Mouse (Mus musculus) cerebellum, adult 2 months (tissue): ENCODE data around the gene Sgcd. TPM values are rescaled to one million over a fixed set of nuclear protein-coding genes. Genes with fewer than 3 reads are reported as not detected.

Source experiments
- DNase-seq, 2 experiments: peaks; one replicate each; pipeline ENCODE4 v3.0.0; 2021
- H3K27ac ChIP-seq: fragments of 200-500 bp; 2 replicates; pipeline ENCODE4 v1.5.1; 2012; ENCODE audit warnings: low read length, control low read depth, inconsistent platforms; ENCODE audit not compliant: insufficient read depth
- H3K27me3 ChIP-seq: fragments of 200-500 bp; 2 replicates; pipeline ENCODE4 v1.6.1; 2012; ENCODE audit warnings: inconsistent platforms, mild to moderate bottlenecking, low read length, moderate library complexity; ENCODE audit not compliant: control insufficient read depth, insufficient read depth
- H3K4me1 ChIP-seq: fragments of 200-500 bp; 2 replicates; pipeline ENCODE4 v1.6.1; 2011; ENCODE audit warnings: low read length; ENCODE audit not compliant: control insufficient read depth, insufficient read depth
- H3K4me3 ChIP-seq: fragments of 200-500 bp; replicated peaks from 2 replicates; pipeline ENCODE3; 2011; ENCODE audit warnings: mild to moderate bottlenecking, low read depth, low read length, control low read depth; ENCODE audit not compliant: insufficient read depth
- CTCF ChIP-seq: fragments of 200-500 bp; IDR thresholded peaks from 2 replicates; pipeline ENCODE4 v1.5.1; 2011; ENCODE audit warnings: low read depth, mild to moderate bottlenecking, control low read depth, low read length, moderate library complexity, borderline replicate concordance; ENCODE audit not compliant: insufficient read depth
- POLR2A ChIP-seq: fragments of 200-500 bp; IDR thresholded peaks from 2 replicates; pipeline ENCODE4 v1.6.1; 2011; ENCODE audit warnings: low read length, control low read depth, borderline replicate concordance; ENCODE audit not compliant: insufficient read depth
- WGBS: fragments of 180-500 bp; shearing (Covaris S2); methylation state at CpG from one replicate; pipeline ENCODE4 v1.1.7; 2018; 5-methylcytosine and 5-hydroxymethylcytosine counted together
- polyA plus RNA-seq: library from polyadenylated mRNA; depleted of rRNA; stranded (reverse); fragments of >200 nt; gene quantifications from 2 replicates; pipeline ENCODE4 v1.2.3, GENCODE M21; 2012; rRNA removed

The Sgcd gene
- 2.6 and 2.7 TPM in 2 replicates for polyA plus RNA-seq

- H3K4me3 ChIP-seq, result peak within 1 kb of the TSS; percentile 49
- under 1% methylated on average over 67 of the region's 67 CpGs for WGBS
- peak; percentile 27 to 37 for DNase-seq
- no peak within 1 kb of the TSS for H3K27ac ChIP-seq
- H3K4me1 ChIP-seq, result no peaks in the 10 kb centered on the region
- no peak for TF ChIP-seq POLR2A
- no peak for TF ChIP-seq CTCF
- no peaks in the 10 kb centered on the region; the same call in 1 of the 2 replicates for H3K27me3 ChIP-seq
Measured at GRCm38 (mm10) chr11:47988697-47989533, at the start of gene Sgcd. Sgcd (minus strand) TSS chr11:47988969.

- DNase-seq, result no peak
- no peak for TF ChIP-seq POLR2A
- no peak for TF ChIP-seq CTCF
- 69% methylated on average over 4 of the region's 4 CpGs for WGBS
Measured at GRCm38 (mm10) chr11:48038051-48038450, 49.3 kb upstream of the Sgcd start.

DNA sequence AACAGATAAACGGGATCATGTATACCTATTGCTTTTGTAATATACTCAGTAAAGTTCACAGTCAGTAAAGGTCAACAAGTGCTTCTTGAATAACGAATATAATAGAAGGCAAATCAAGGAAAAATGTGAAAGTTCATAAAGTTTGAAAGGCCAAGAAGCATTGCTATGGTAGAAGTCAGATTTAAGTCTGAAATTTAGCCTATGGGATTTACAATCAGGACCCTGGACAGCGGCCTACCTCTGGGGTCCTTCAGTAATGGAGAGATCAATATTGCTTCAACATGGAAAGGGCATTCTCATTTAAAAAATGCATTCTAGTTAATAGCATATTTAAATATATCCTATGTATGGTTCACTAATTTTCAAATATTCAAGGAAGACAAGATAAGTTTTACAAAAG is 24.1 kb upstream of the Sgcd start:
- H3K27ac ChIP-seq, result no peak overlapping the region
- H3K4me1 ChIP-seq, result no peaks in the 10 kb centered on the region
- H3K27me3 ChIP-seq, result no peaks in the 10 kb centered on the region
- TF ChIP-seq CTCF (no peak), POLR2A (no peak)
- no peak for DNase-seq
- no peak overlapping the region for H3K4me3 ChIP-seq
- 58% methylated on average over 3 of the region's 3 CpGs for WGBS

More at GRCm38 (mm10) chr11:48038051-48038450, 49.3 kb upstream of the Sgcd start:
- Histone ChIP-seq H3K27ac (no peak overlapping the region), H3K4me3 (no peak overlapping the region), H3K27me3 (no peaks in the 10 kb centered on the region), H3K4me1 (no peaks in the 10 kb centered on the region)

- H3K4me3 ChIP-seq, result peak overlapping the region; percentile 49
- H3K4me1 ChIP-seq, result no peaks in the 10 kb centered on the region
- WGBS, result under 1% methylated on average over 31 of the region's 31 CpGs
- no peak for TF ChIP-seq CTCF
- TF ChIP-seq POLR2A, result no peak
- H3K27ac ChIP-seq, result no peak overlapping the region
- H3K27me3 ChIP-seq, result no peaks in the 10 kb centered on the region; the same call in 1 of the 2 replicates
- peak in 1 of 2 experiments; percentile 0 for DNase-seq
Measured at GRCm38 (mm10) chr11:47988333-47988696, 454 bp downstream of the Sgcd start.

DNA sequence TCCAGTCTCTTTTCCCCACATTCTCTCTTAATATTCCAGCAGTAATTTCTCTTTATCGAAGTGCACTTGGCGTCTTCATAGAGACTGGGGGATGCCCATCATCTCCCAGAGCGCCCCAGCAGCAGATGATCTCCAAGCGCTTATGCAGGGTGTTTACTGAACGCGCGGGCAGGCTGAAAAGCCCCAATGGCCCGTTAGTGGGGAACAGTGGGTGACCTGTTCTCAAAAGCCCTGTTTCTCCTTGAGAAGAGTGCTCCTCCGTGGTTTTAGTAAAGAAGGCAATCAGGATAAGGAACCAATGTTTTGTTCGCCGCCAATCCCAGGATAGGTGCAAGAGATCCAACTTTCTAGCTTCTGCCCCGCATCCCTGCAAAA is 889 bp downstream of the Sgcd start:
- TF ChIP-seq CTCF, result no peak
- DNase-seq, result no peak
- H3K27ac ChIP-seq, result no peak overlapping the region
- no peaks in the 10 kb centered on the region for H3K4me1 ChIP-seq
- H3K4me3 ChIP-seq, result peak overlapping the region; percentile 49
- no peaks in the 10 kb centered on the region; the same call in 1 of the 2 replicates for H3K27me3 ChIP-seq
- 4% methylated on average over 12 of the region's 12 CpGs for WGBS

- peak overlapping the region; percentile 18 for H3K4me3 ChIP-seq
- TF ChIP-seq CTCF, result no peak
- TF ChIP-seq POLR2A, result no peak
- H3K27me3 ChIP-seq, result no peaks in the 10 kb centered on the region; the same call in 1 of the 2 replicates
- H3K4me1 ChIP-seq, result no peaks in the 10 kb centered on the region
- DNase-seq, result peak in 1 of 2 experiments; percentile 1
- 4% methylated on average over 8 of the region's 8 CpGs for WGBS
- H3K27ac ChIP-seq, result no peak overlapping the region
Measured at GRCm38 (mm10) chr11:47987251-47987892, 1.4 kb downstream of the Sgcd start.

- H3K4me1 ChIP-seq, result no peaks in the 10 kb centered on the region
- DNase-seq, result no peak
- TF ChIP-seq CTCF (no peak), POLR2A (no peak)
- no peak overlapping the region for H3K27ac ChIP-seq
- no peaks in the 10 kb centered on the region; the same call in 1 of the 2 replicates for H3K27me3 ChIP-seq
- H3K4me3 ChIP-seq, result no peak overlapping the region
- WGBS, result 45% methylated on average over 1 of the region's 1 CpGs
Measured at GRCm38 (mm10) chr11:47982152-47982551, 6.6 kb downstream of the Sgcd start.

- 62% methylated on average over 2 of the region's 2 CpGs for WGBS
Measured at GRCm38 (mm10) chr11:47981108-47981507, 7.7 kb downstream of the Sgcd start.

More at GRCm38 (mm10) chr11:47981108-47981507, 7.7 kb downstream of the Sgcd start:
- Histone ChIP-seq H3K4me1 (no peaks in the 10 kb centered on the region), H3K27ac (no peak overlapping the region), H3K27me3 (no peaks in the 10 kb centered on the region), H3K4me3 (no peak overlapping the region)
- TF ChIP-seq POLR2A (no peak), CTCF (no peak)
- no peak for DNase-seq
